Mouse (Mus musculus) Muller cell, postnatal 12 days (primary cell): ENCODE results near the gene Clic1.

ENCODE experiments used
- DNase-seq: peaks from one replicate; pipeline ENCODE4 v3.0.0-alpha.2; 2015; ENCODE audit errors: inconsistent ontology term

The Clic1 gene

DNA sequence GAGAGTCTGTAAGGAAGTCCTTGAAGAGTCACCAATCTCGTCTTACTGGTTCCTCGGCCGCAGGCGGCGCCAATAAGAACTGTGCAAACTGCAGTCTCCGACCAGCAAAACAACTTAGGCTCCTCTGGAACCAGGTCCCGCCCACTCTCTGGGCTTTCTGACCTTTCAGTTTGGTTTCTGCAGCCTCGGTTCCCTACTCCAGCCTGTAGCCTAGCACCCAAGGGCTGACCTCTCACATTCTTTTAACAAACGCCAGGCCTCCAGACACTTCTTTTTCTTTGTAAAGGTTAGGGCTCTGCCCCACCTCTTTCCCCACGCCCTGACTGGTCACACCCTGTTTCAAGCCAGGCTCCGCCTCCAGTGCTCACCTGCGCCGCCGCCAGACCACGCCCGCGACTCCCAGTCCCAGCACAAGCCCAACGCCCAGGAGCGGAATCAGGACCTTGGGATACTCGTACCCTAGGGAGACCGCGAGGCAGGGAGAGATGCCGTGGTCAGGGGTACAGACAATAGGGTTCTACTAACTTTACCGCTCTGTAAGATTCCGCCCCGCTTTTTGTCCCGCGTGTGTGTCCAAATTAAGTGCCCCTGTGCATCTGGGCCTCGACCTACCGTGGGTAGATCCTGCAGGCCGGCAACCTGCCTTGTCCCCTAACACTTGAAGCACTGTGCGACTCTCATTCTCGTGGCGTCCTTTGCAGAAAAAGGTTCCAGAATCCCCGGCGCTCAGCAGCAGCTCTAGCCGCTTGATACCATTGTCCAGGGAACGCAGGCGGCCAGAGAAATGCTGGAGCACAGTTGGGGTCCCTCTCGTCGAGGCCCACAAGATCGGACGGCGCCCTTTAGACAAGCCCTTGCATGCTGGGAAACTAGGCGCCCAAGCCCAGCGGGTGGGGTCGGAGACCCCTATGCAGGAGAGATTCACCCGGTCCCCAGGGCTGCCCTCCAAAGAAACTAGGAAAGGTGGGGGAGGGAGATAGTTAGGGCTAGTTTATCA, 15.5 kb downstream of the Clic1 start, which contains the start of gene Ly6g6c:
Ly6g6c (plus strand) TSS at position 438 of the 997 bp plus-strand sequence.
- DNase-seq = no peak

DNA sequence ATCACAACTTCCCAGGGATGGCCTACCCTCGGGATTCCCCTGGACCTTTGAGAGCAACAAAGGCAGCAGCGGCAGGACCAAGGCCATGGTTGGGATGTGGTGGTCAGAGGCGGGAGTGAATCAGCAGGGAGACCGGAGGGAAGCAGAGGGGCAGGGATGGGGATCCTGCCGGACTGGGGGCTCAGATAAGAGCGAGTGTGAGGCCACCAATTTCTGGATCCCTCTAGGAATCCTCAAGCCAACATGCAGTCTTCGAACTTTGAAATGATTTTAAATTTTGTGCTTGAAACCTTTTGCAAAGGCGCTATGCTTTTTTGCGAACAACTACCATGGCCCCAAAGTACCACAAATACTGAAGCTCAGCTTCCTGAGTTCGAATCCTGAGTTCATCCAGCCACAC, 16.3 kb downstream of the Clic1 start, which contains the start of gene Mpig6b:
Mpig6b (minus strand) TSS at position 101 of the 400 bp plus-strand sequence.
- no peak for DNase-seq

DNA sequence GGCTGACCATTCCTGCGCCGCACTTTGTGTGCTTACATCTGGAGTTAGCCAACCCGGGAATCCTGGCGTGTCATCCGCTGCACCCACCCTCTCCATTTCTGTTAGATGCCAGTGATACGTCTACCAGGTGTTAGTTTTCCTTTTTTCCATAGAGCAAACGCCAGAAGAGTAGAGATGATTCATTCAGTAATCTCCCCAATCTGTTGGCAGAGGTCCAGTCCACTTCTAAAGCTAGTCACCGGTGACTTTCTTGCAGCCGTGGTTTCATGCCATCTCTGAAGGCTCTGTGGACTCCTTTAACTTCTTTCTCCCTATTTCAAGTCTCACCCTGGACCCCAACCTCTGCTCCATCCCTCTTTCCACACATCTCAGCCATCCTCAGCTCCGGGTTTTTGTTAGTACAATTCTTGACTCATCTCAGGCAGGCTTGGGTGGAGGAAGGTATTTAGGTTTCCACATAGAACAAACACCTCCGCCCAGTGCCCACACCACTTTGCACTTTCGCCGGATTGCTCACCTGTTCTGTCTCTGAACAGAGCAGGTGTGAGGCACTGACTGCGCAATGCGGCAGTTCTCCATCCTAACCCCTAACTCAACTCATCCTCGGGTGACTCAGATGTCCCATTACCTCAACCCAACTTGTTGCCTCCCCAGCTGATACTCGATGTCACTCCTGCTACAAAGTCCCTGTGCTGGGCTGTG, 18.6 kb downstream of the Clic1 start:
- no peak for DNase-seq

DNA sequence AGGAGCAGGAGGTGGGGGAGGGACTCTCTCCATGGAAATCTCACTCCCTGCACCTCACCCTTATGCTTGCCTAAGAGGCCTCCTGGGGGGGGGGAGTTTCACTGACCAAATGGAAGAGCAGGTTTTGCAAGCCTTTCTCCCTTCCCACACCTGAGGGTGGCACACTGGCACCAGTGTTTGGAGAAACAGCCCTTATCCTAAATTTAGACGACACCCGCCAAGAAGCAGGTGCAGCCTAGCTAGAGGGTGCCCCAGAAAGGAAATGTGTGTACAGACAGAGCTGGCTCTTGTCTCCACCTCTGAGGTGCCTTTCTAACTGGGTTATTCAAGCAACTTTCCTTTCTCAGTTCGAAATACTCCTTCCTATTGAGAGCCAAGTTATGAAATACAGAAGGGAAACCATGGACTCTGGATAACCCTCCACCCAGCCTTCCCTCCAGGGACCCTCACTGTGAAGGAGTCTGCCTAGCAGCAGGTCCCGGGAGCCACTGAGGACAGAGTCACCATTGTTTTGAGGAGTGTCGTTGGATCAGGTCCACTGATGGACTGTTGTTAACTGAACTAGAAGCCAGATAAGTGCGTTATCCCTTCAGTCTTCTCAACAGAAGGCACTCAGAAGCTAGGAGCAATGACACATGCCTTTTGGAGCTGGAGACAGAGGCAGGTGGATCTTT, 20.9 kb downstream of the Clic1 start:
- no peak for DNase-seq

DNA sequence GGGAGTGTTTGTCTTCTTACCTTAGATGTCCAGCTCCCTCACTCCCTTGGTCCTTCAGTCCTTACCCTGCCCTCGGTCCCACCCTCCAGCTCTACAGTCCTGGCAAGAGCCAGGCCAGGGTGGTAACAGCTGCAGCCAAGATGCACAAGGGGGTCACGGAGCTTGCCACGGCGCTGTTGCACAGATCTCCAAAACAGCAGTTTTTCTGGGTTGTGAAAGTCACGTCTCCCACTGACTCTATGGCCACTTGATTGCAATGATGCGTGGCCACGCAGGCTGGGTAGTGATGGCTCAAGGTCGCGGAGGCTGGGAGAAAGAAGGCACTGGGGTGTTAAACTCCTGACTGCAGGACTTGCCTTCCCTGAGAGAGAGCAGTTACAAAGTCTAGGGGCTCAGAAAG, 21.7 kb downstream of the Clic1 start:
- DNase-seq = no peak

DNA sequence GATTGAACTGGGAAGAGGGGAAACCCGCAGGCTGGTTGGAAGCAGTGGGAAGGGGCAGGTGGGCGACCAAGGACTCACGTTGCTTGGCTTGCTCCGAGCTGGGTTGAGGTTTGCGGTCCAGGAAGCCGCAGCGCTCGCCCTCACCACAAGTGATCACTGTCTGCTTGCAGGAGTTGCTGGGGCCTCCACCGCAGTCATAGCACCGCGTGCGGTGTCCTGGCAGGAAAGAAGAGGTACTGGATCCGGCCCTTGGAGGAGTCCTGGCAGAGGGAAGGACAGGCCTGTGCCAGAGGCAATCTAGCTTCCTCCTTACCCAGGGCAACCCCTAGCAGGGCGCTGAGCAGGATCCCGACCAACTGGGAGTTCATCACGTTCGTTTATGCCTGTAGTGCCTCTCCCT, 24.3 kb downstream of the Clic1 start:
- DNase-seq = peak; percentile 49

DNA sequence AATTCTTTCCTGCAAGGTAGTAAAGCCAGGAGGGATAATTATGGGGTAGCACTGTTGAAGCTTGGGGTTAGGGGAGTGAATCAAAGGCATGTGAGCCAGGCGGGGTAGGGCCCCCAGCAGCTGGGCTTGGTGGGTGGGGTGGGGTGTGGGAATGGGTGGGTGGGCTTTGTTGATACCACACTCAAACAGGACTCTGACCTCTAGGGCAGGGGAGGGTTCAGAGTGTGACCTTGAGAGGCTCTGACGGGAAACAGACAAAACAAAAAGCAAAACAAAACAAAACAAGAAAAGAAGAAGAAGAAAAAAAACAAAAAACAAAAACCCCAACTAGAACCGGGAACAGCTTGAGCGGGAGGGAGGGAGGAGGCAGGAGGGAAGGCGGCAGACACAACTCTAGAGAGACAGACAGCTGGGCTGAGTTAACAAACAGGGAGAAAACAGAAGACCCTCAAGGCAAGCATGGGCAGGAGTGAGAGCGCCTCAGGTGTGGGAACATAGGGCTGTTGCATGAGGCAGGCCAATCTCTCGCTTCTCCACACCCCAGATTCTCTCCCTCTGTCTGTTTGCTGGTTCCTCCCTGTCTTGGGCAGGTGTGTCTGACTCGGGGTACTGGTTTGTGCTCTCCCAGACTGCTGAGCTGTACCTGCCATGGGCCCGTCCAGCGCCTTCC, 26.9 kb downstream of the Clic1 start, which contains the start of gene Ly6g6e:
Ly6g6e (plus strand) TSS at position 396 of the 670 bp plus-strand sequence.
- DNase-seq = no peak

DNA sequence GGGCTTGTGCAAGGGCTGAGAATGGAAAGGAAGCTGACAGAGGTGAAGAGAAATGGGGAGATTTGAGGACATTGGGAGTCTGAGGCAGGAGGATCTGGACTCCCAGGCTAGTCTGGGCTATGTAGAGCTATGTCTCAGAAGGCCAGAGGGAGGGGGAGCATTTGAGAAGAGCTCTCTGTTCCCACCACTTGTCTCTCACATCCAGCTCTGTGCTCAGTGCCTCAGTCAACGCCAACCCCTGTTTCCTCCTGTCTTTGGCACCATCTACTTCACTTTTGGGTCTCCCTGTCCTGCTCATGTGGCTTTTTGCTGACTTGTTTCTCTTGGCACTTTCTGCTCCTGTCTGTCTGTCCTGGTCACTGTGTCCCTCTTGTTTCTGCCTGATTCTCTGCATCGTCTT, 27.5 kb downstream of the Clic1 start:
- no peak for DNase-seq

DNA sequence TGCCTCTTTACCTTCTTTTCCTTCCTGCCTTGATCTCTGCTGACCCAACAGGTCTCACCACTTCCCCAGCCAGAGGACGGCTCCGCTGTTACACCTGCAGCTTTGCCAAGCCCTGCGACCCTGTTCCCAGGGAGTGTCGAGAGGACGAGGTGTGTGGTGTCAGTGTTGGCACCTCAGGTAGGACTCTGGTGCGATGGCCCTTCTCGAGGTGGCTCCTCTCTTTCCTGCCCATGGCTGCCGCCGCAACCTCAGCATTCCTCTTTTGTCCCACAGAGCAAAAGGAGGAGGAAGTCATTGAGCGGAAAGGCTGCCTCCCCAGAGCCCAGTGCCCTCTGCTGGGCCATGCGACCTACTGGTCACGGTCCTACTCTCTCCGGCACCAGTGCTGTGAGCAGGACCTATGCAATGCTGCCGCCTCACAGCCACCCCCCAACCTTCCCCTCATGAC, 28.0 kb downstream of the Clic1 start, which contains the start of gene Ly6g6d:
Ly6g6d (minus strand) TSS at position 280 of the 448 bp plus-strand sequence.
- peak; percentile 72 for DNase-seq

DNA sequence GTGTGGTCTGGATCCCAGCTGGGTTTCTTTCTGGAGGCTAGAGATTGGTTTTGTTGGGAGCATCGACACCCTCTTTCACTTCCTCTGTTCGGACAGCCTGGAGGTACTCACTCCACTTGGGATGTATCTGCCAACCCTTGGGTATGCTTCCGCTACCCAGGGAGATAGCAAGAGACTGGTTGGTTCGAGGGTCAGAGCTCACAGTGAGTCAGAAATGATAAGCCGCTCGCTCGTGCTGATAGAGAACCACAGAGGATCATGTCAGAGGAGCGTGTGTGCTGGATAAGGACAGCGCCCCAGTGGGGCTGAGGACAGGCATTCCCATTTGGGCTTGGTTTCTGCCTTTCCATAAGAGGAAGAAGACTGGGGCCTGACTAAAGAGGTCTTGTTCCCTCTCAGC, 30.0 kb downstream of the Clic1 start:
- no peak for DNase-seq

DNA sequence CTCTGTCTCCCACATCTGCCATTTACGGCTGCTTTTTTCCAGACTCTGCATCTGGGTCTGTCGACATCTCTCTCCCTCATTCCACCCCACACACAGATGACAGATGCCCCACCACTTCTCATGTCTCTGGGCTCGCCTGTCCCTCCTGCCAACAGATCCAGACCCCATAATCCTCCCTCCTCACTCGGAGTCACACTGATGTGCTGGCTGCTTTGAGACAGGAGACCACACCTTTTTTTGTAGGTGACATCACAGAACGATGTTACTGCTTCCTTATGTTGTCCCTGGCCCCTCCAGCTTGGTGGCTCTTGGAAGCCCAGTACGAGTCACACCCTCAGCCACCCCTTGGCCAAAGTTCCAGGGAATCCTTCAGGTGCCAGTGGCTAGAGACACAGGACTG, 30.5 kb downstream of the Clic1 start:
- no peak for DNase-seq

DNA sequence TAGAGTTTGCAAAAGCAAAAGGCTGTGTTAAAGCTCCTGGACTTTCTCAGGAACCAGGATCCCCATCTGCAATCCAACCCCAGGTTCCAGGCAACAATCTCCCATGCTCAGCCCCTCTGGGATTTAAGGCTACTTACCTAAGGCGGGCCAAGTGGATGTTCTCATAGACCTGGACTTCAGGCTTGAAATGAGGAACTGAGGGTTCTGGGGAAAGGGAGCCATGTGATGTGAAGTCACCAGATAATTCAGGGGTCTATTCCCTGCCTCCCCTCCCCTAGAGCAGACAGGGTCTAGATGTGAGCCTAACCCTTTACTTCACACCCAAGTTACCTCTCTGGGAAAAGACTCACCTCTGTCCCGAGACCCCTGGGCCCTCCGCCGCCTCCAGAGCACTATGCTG, 30.9 kb downstream of the Clic1 start:
- no peak for DNase-seq

DNA sequence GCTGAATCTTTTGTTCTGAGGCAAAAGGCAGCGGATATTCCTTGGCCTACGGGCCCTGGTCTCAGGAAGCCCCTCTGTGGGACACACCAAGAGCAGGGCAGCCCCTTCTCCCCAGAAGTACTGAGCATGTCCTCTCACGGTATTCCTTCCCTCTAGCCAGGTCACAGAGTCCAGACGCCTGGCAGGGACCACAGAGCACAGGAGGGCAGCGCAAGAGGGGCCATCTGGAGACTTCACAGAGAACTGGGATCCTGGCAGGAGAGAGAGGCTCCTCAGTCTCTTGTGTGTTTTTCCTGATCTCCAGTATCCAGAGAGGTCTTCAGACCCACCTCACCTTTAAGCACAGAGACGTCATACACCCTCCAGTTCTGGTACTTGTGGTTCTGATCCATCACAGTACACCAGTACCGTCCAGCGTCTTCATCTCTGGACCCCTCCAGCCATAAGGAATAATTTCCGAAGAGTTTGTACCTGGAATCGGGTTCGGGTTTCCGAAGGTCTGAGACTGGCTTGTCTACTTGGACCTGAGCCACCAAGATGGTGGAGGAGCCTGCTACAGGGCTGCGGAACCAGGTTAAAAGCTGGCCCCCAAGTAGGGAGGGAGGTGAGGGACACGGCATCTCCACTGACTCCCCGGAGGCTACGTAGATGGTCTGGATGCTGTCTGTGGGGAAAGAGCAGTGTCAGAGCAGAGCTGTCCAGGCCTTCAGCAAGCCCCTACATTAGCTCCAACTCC, 33.2 kb downstream of the Clic1 start:
- no peak for DNase-seq

DNA sequence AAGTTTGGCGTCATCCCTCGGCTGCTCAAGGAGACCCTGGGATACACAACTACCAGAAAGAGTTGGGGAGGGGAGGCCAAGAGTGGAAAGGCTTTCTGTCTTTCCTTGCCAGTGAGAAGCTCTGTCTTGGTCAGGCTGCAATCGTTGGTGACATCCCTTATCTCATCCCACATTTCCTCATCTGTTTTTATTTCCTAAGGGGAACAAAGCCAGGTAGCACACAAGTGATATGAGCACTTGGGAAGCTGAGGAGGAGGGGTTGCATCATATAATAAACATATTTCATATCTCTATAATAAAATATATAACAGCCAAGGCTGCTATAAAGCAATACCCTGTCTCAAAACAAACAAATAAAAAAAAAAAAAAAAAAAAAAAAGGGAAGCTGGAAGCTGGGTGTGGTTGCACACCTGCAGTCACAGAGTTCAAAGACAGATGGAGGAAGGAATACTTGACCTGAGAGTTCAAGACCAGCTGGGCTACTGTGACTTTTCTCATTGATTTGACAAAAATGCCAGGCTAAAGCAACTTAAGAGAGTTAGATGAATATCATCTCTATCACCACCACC, 34.2 kb downstream of the Clic1 start:
- no peak for DNase-seq

DNA sequence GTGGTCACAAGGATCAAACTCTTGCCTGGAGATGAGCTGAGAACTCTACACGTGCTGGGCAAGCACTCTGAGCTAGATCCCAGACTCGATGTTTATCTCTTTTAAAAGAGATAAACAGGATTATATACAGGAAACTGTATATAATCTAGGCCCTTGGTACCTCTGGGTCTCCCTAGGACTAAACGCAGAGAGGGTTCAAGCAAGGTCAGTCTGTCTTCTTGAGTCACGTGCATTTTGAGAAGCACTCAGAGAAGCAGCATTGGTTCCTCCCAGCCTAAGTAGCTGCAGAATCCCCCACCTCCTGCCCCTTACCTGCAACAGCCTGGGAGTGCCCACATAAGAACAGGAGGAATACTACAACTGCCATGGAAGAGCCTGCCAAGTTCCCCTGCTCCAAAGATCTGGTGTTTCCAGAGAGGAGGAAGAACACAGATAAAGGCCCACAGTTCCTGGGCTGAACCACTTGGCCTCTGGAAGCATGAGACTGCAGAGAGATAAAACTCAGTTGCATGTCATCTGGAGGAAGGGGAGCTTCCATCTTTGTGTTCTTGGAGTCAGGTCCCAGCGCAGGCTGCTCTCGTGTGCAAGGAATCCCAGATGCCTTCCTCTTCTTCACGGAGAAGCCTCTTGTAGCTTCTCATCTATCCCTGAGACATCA, 35.6 kb downstream of the Clic1 start, which contains the start of gene Ly6g6f:
Ly6g6f (minus strand) TSS at position 403 of the 658 bp plus-strand sequence.
- DNase-seq = no peak

DNA sequence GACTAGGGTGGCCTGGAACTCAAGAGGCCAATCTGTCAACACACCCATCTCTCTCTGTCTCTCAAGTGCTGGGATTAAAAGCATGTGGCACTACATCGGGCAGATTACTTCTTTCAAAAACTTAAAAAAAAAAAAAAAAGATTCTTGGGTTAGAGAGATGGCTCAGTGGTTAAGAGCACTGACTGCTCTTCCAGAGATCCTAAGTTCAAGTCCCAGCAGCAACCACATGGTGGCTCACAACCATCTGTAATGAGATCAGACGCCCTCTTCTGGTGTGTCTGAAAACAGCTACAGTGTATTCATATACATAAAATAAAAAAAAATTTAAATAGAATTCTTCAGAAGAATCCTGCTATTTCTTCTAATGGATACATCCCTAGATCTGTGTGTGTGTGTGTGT, 38.4 kb downstream of the Clic1 start:
- DNase-seq = no peak

DNA sequence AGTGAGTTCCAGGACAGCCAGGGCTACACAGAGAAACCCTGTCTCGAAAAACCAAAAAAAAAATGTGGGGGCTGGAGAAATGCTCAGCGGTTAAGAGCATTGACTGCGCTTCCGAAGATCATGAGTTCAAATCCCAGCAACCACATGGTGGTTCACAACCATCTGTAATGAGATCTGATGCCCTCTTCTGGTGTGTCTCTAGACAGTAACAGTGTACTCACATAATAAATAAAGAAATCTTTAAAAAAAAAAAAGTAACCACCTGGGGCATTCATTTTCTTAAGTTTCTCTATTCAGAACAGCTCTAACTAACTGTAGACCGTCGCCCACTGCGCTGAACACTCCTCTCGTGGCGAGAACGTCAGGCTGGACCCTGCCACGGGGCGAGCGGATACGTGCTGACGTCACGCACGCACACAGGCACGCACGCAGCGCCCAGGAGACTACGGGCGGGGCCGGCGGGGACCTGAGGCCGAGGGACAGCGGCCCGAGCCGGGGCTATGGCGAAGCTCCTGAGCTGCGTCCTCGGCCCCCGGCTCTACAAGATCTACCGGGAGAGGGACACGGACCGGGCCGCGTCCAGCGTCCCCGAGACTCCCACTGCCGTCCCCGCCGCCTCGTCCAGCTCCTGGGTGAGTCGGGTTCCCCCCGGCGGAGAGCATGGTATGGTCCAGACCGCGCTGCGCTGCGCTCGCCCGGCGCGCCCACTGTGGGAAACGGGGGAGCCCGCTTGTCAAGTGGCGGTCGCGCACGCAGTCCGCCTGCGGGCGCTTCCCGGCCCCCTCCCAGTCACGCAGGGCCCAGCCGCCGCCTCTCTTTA, 39.3 kb downstream of the Clic1 start, which contains the start of gene Abhd16a:
Abhd16a (plus strand) TSS at position 439 of the 820 bp plus-strand sequence.
- peak; percentile 96 for DNase-seq

DNA sequence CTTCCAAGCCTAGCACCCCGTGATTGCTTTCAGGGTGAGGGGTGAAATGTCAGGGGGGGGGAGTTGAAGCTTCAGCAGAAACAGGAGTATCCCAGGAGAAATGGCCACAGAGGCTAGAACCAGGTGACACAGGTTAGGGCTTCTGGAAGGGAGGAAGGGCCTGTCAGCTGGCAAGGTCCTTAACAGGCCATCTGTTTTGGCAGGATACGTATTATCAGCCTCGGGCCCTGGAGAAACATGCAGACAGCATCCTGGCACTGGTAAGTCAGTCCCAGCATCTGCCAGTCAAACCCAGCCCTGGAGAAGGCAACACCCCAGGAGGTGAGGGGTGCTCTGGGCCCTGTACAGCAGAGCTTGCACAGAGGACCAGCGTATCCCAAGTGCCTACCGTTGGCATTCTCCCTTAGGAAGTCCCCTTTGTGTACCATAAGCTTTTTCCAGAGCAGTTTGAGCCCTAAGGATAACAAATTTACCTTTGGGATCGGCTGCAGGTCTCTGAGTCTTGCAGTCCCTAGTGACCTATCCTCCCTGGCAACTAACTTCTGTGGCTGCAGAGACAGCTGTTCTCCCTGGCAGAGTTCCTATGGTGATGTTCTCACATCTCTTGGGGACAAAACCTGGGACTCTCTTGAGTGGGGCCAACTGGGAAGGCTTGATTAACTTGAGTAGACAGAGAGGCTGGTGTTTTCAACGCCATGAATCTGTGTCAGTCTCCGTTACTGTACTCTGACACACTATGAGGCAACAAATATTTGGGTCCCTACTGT, 40.6 kb downstream of the Clic1 start:
- DNase-seq = peak; percentile 40
